19 mouse cellular contexts compared by ENCODE assay signal in the genomic region with DNA sequence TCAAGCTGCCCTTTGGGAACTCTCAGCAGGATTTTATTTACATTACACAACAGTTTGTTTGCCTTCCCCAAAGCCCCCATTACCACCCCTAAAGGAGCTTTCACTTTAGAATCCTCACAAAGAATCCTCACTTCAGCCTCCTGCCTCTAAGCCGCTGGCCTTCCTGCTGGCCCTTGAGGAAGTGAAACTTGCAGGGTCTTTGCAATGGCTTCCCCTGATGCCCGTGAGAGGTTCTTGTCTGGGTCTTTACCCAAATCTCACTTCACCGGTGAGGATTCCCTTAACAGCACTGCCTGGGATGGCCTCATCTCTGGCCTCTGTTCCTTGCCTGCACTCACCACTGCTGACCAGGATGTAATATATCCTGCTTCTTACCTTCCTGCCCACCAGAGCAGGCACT. TPM values are rescaled to one million over a fixed set of nuclear protein-coding genes. Genes with fewer than 3 reads are reported as not detected.
DNase-seq lines count a peak whose midpoint lies in the region; ATAC-seq lines count a peak whose summit lies in the region.
"Had no signal": no experiment of that assay in that cellular context is flagged by ENCODE, and none has a peak within 500 bp of the region (broad histone marks: within the 10 kb centered on the region; RNA-seq: fewer than 3 reads in every experiment).

No protein-coding gene starts in this region.

- H3K36me3 ChIP-seq in liver, embryonic 11.5 days (ENCODE audit: control insufficient read depth, insufficient read depth, low read length), result no peaks in the 10 kb centered on the region
- H3K36me3 ChIP-seq in liver, embryonic 16.5 days (ENCODE audit: control insufficient read depth, insufficient read depth), result no peaks in the 10 kb centered on the region
- H3K36me3 ChIP-seq: heart, embryonic 13.5 days had no signal

- no peak overlapping the region for H3K27ac ChIP-seq in liver, embryonic 11.5 days (ENCODE audit: low read depth, low read length)
- peak overlapping the region; percentile 37; the same call in 1 of the 2 replicates for H3K27ac ChIP-seq in liver, embryonic 16.5 days (ENCODE audit: low read length)
- H3K27ac ChIP-seq: heart, embryonic 13.5 days had no signal

- H3K27me3 ChIP-seq in liver, embryonic 11.5 days (replicated peaks; ENCODE audit: control insufficient read depth, insufficient read depth, low read length), result peaks cover 2% of the 10 kb centered on the region; the same call in 1 of the 2 replicates
- H3K27me3 ChIP-seq in liver, embryonic 16.5 days (ENCODE audit: control insufficient read depth, insufficient read depth, low read depth, low read length), result peaks cover 3% of the 10 kb centered on the region
- H3K27me3 ChIP-seq: Patski had no signal

- H3K4me3 ChIP-seq in liver, embryonic 11.5 days (ENCODE audit: low read depth, low read length), result no peak overlapping the region
- H3K4me3 ChIP-seq in liver, embryonic 16.5 days (ENCODE audit: low read depth, low read length), result no peak overlapping the region
- H3K4me3 ChIP-seq: heart, embryonic 13.5 days had no signal

- no peaks in the 10 kb centered on the region for H3K9me3 ChIP-seq in liver, embryonic 11.5 days (ENCODE audit: control insufficient read depth, low read length)
- H3K9me3 ChIP-seq in liver, embryonic 16.5 days (replicated peaks; ENCODE audit: control insufficient read depth, low read length), result no peaks in the 10 kb centered on the region
- H3K9me3 ChIP-seq: heart, embryonic 13.5 days had no signal

- peak; percentile 4 for DNase-seq in cerebellum, adult 11-12 months
- no peak for DNase-seq in cerebellum, adult 9-10 months
- no peak for DNase-seq in liver, embryonic 11.5 days (ENCODE audit: low spot score)
- DNase-seq in liver, result no peak
- peak; percentile 65 for DNase-seq in A20 (ENCODE audit: low read depth, low spot score)
- no peak for DNase-seq in heart, adult 8-10 months (ENCODE audit: low spot score)
- DNase-seq in urinary bladder, postnatal 10 days (ENCODE audit: low spot score), result no peak

- no peak for ATAC-seq in liver, embryonic 11.5 days (replicated peaks; ENCODE audit: low FRiP score)
- no peak for ATAC-seq in liver, embryonic 16.5 days (ENCODE audit: low read depth)

- 17% methylated on average over 3 of the region's 3 CpGs for WGBS in liver, embryonic 11.5 days
- WGBS in liver, embryonic 16.5 days (ENCODE audit: insufficient replicate concordance), result 21% methylated on average over 3 of the region's 3 CpGs

- H3K4me2 ChIP-seq in liver, embryonic 11.5 days, result peak overlapping the region; percentile 33; the same call in 1 of the 2 replicates
- peak overlapping the region; percentile 25 for H3K4me2 ChIP-seq in liver, embryonic 16.5 days (ENCODE audit: low read depth, low read length)
- H3K4me2 ChIP-seq: heart, embryonic 13.5 days; lung, embryonic 14.5 days; midbrain, embryonic 11.5 days had no signal

- no peak overlapping the region for H3K9ac ChIP-seq in liver, embryonic 11.5 days (ENCODE audit: low read depth, low read length)
- peak overlapping the region; percentile 10; the same call in 1 of the 2 replicates for H3K9ac ChIP-seq in liver, embryonic 16.5 days (ENCODE audit: low read depth, low read length)
- H3K9ac ChIP-seq: heart, embryonic 13.5 days; lung, embryonic 14.5 days had no signal

- peaks cover 17% of the 10 kb centered on the region for H3K4me1 ChIP-seq in liver, embryonic 11.5 days (replicated peaks; ENCODE audit: control insufficient read depth, insufficient read depth, low read length)
- peaks cover 11% of the 10 kb centered on the region for H3K4me1 ChIP-seq in liver, embryonic 16.5 days (ENCODE audit: control insufficient read depth, low read depth, low read length)

RNA-seq across cellular contexts. Expression of gene Gm8439, which starts 0.5 kb away (rescaled TPM):
- not detected in 2 replicates for polyA plus RNA-seq in liver, embryonic 11.5 days (2014; fragmentation: Nextera tagmentation; extraction: Ambion mirVana)
- 0.32 TPM in 1 of 2 replicates, not detected in the other for polyA plus RNA-seq in liver, embryonic 16.5 days (2015; fragmentation: Nextera tagmentation; extraction: Ambion mirVana)
- not detected for total RNA-seq in heart, adult 8-10 months (2022)
- total RNA-seq: adrenal gland, postnatal 36 days; gastrocnemius, postnatal 25 days; hematopoietic stem cell, adult 5-6 weeks; layer of hippocampus, postnatal 36 days; left cerebral cortex, postnatal 36 days had no signal
- polyA plus RNA-seq: embryonic facial prominence, embryonic 11.5 days; lung, embryonic 14.5 days; midbrain, embryonic 11.5 days; Patski; thymus, adult 2 months had no signal

RNA-seq across cellular contexts. Expression of gene Ctps, which starts 19.0 kb away (rescaled TPM):
- 102 and 116 TPM in 2 replicates for polyA plus RNA-seq in liver, embryonic 11.5 days (2014; fragmentation: Nextera tagmentation; extraction: Ambion mirVana)
- polyA plus RNA-seq in liver, embryonic 16.5 days (2015; fragmentation: Nextera tagmentation; extraction: Ambion mirVana), result 20.3 and 23.7 TPM in 2 replicates
- total RNA-seq in heart, adult 8-10 months (2022), result 10 to 100 TPM; 27.7 to 31.2 (median 28.0) TPM

RNA-seq across cellular contexts. Expression of gene Slfnl1, which starts 57.0 kb away (rescaled TPM):
- polyA plus RNA-seq in liver, embryonic 11.5 days (2014; fragmentation: Nextera tagmentation; extraction: Ambion mirVana), result 0.10 TPM in 1 of 2 replicates, not detected in the other
- polyA plus RNA-seq in liver, embryonic 16.5 days (2015; fragmentation: Nextera tagmentation; extraction: Ambion mirVana), result not detected in 2 replicates
- total RNA-seq in heart, adult 8-10 months (2022), result under 1 TPM in 3 of 4 experiments, not detected in 1; 0.14 to 0.35 (median 0.16) TPM
- total RNA-seq: gastrocnemius, postnatal 25 days; hematopoietic stem cell, adult 5-6 weeks; left cerebral cortex, postnatal 36 days had no signal
- polyA plus RNA-seq: embryonic facial prominence, embryonic 11.5 days; midbrain, embryonic 11.5 days had no signal

Comparison
In these comparisons a context has a peak if more than half of its experiments do, and no peak if none do; other contexts are left out.
1. DNase-seq: peak in cerebellum, adult 11-12 months (single experiment) and A20 (single experiment); none in cerebellum, adult 9-10 months (single experiment), liver, embryonic 11.5 days (single experiment), liver (single experiment), heart, adult 8-10 months (single experiment) and urinary bladder, postnatal 10 days (single experiment).